Mouse (Mus musculus): ENCODE results near the gene Alg2. TPM values are rescaled to one million over a fixed set of nuclear protein-coding genes. Genes with fewer than 3 reads are reported as not detected.

Gene Alg2
- 34.6 and 37.7 TPM in 2 replicates for polyA plus RNA-seq (2014; fragmentation: Nextera tagmentation; extraction: Ambion mirVana)

DNA sequence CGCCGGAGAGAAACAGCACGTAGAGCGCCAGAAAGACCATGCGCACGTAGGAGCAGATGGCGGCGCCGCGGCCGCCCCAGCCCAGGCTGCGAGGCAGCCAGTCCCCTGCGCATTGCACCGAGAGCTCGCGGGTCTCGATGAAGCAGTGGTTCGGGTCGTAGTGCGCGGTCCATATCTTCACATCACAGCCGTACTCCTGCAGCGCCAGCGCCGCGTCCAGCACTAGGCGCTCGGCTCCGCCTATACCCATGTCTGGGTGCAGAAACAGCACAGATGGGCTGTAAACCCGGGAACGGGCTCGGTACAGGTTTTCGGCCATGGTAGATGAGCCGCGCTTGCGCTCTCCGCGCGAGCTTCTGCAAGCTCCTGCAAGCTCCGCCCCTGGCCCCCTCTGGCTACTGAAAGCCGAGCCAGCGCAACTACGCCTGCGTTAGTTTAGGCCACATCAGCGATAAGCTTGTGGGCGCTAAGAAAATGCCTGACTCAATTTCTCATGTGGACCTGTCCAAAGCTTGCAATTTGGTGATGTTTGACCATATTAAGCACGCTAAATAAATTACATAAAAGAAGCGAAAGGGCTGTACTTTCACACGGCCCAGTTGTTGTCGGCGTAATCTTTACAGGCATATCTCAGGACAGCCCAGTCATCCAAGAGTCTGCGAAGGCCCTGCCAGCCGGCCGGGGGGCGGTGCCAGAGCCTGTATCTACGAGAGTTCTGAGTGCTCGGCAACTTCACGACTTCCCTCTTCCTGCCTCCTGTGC is at the start of gene Alg2, which contains the start of gene Sec61b:
Gene Alg2, minus strand, starts transcription at position 366 of the 762 bp plus-strand sequence.
Gene Sec61b, plus strand, starts transcription at position 691 of the 762 bp plus-strand sequence.
- Histone ChIP-seq H3K27ac (ENCODE audit: low read depth, low read length) (peak within 1 kb of the TSS; percentile 95), H3K4me3 (ENCODE audit: low read depth, low read length) (peak within 1 kb of the TSS; percentile 90), H3K9me3 (replicated peaks; ENCODE audit: control insufficient read depth, low read length) (no peaks in the 10 kb centered on the region), H3K36me3 (ENCODE audit: control insufficient read depth, insufficient read depth, low read length) (peaks cover 35% of the 10 kb centered on the region), H3K27me3 (ENCODE audit: control insufficient read depth, insufficient read depth, low read length) (no peaks in the 10 kb centered on the region), H3K9ac (ENCODE audit: low read depth, low read length) (peak within 1 kb of the TSS; percentile 88), H3K4me2 (peak within 1 kb of the TSS; percentile 88), H3K4me1 (ENCODE audit: control insufficient read depth, insufficient read depth, low read length) (peaks cover 9% of the 10 kb centered on the region)
- ATAC-seq (replicated peaks; ENCODE audit: insufficient number of reproducible peaks, low FRiP score, low TSS enrichment): peak; percentile 94
- WGBS (ENCODE audit: insufficient replicate concordance): under 1% methylated on average over 58 of the region's 58 CpGs

DNA sequence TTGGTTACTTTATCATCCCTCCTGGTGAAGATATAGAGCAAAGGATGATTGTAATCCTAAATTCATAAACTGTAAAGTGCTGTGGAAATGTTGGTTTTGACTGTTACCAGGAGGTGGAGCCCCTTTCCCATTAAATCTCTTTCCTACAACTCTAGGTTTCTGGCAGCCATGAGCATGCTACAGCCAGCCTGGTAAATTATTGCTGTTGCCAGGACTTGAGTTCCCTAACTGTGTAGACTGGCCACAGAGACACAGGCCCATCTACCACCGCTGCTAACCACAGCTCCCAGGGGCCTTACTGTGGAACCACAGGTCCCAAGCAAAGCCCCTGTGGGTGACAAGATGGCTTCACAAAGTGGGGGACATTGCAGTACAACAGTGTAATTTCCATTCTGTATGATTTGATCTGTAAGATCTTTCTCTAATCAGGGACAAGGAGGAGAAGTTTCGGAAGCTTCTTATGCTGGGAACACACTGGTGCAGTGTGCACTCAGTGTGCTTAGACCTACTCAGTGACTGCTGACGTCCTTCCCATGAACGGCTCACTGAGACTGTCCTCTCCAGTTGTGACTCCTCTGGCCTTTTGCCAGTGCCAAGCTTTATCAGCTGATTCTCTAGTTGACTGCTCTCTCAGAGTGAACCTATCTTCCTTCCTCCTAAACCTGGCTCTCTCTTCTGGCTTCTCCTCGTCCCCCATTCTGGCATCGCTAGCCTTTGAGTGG is 47.9 kb upstream of the Alg2 start:
- Histone ChIP-seq H3K4me3 (ENCODE audit: low read depth, low read length) (no peak overlapping the region), H3K9me3 (replicated peaks; ENCODE audit: control insufficient read depth, low read length) (no peaks in the 10 kb centered on the region), H3K9ac (ENCODE audit: low read depth, low read length) (no peak overlapping the region), H3K27me3 (ENCODE audit: control insufficient read depth, insufficient read depth, low read length) (no peaks in the 10 kb centered on the region), H3K36me3 (ENCODE audit: control insufficient read depth, insufficient read depth, low read length) (no peaks in the 10 kb centered on the region), H3K4me2 (no peak overlapping the region), H3K27ac (ENCODE audit: low read depth, low read length) (no peak overlapping the region), H3K4me1 (ENCODE audit: control insufficient read depth, insufficient read depth, low read length) (no peaks in the 10 kb centered on the region; the same call in 1 of the 2 replicates)
- 57% methylated on average over 6 of the region's 6 CpGs for WGBS (ENCODE audit: insufficient replicate concordance)
- no peak for ATAC-seq (replicated peaks; ENCODE audit: insufficient number of reproducible peaks, low FRiP score, low TSS enrichment)

DNA sequence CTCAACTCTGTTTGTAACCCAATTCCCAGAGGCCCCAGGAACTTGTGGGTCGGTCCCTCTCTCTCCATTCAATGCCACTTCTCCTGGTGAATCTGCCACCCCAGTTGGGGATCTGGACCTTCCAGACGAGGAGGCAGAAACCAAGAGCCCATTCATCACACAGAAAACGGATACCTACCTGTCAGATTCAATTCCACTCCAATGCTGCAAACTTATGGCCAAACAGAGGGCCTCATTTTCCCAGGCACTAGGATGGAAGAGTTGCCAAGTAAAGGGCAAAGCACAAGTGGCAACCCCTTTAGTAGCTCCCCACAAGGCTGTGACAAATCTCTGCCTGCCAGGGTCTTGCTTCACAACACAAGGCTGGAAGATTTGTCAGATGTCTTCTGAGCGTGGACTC is 45.9 kb upstream of the Alg2 start:
- Histone ChIP-seq H3K9me3 (replicated peaks; ENCODE audit: control insufficient read depth, low read length) (no peaks in the 10 kb centered on the region), H3K36me3 (ENCODE audit: control insufficient read depth, insufficient read depth, low read length) (no peaks in the 10 kb centered on the region), H3K4me3 (ENCODE audit: low read depth, low read length) (no peak overlapping the region), H3K9ac (ENCODE audit: low read depth, low read length) (no peak overlapping the region), H3K27ac (ENCODE audit: low read depth, low read length) (no peak overlapping the region), H3K4me2 (no peak overlapping the region), H3K27me3 (ENCODE audit: control insufficient read depth, insufficient read depth, low read length) (no peaks in the 10 kb centered on the region), H3K4me1 (ENCODE audit: control insufficient read depth, insufficient read depth, low read length) (no peaks in the 10 kb centered on the region; the same call in 1 of the 2 replicates)
- WGBS (ENCODE audit: insufficient replicate concordance): 56% methylated on average over 4 of the region's 4 CpGs
- ATAC-seq (replicated peaks; ENCODE audit: insufficient number of reproducible peaks, low FRiP score, low TSS enrichment): no peak

DNA sequence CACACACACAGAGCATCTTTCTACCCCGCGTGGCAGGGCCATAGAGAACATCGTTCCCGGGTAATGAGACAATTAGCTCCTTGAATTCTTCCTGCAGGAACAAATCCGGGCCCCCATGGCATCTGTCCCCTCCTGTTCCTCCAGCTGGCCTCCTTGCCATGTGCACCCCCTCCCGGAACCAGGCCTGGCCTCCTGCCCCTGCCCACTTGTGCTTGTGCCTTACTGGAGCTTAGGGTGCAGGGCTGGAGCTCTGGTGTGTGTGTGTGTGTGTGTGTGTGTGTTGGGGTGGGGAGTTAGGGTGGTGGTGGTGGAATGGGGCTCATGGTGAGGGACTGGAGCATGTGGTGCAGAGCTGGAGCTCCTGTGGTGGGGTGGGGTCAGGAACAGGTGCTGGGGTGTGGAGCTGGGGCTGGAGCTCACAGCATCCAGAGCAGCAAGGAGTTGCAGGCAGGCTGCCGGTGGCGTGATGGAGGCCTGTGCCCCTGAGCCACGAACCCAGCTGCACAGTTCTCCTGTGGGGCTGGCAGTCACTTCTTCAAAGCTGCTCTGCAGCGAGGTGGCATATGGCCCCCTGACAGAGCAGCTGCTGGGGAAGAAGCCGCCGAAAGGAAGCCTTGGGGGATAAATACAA is 44.5 kb upstream of the Alg2 start:
- WGBS (ENCODE audit: insufficient replicate concordance): 67% methylated on average over 12 of the region's 12 CpGs
- ATAC-seq (replicated peaks; ENCODE audit: insufficient number of reproducible peaks, low FRiP score, low TSS enrichment): 0 out of 2 replicates have a peak, but pooled peaks have one; percentile 35
- Histone ChIP-seq H3K27ac (ENCODE audit: low read depth, low read length) (no peak overlapping the region), H3K36me3 (ENCODE audit: control insufficient read depth, insufficient read depth, low read length) (no peaks in the 10 kb centered on the region), H3K27me3 (ENCODE audit: control insufficient read depth, insufficient read depth, low read length) (no peaks in the 10 kb centered on the region), H3K4me2 (no peak overlapping the region), H3K4me3 (ENCODE audit: low read depth, low read length) (no peak overlapping the region), H3K4me1 (ENCODE audit: control insufficient read depth, insufficient read depth, low read length) (no peaks in the 10 kb centered on the region; the same call in 1 of the 2 replicates), H3K9me3 (replicated peaks; ENCODE audit: control insufficient read depth, low read length) (no peaks in the 10 kb centered on the region), H3K9ac (ENCODE audit: low read depth, low read length) (no peak overlapping the region)

DNA sequence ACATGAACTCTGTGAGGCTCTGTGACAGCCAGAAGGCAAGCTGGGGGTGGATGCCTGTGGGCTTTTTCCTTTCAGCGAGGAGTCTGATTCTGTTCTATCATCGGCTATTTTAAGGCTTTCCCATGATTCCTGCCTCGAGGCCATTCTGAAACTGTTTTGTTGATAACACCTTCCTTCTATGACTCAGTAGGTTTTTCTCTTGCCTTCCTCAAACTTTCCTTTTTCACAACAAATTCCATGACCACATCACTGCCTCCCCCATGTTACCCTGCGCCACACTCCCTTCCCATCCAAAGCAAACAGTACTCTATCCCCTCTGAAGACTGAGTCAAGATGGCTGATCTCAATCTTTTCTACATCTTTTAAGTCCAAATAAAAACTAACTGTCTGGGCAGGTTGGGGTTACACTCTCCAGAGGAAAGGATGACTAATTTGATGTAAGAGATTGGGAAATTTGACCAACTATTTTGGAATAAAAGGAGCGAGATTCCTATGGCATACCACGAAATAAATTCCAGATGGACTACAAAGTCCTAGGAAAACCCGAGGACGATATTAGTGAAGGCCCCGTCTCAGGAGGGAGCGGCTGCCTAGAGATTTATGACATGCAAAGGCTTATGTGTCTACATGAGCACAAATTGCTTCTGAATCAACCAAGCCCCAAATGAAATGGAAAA is 30.8 kb upstream of the Alg2 start:
- Histone ChIP-seq H3K27me3 (ENCODE audit: control insufficient read depth, insufficient read depth, low read length) (no peaks in the 10 kb centered on the region), H3K9ac (ENCODE audit: low read depth, low read length) (no peak overlapping the region), H3K36me3 (ENCODE audit: control insufficient read depth, insufficient read depth, low read length) (no peaks in the 10 kb centered on the region), H3K9me3 (replicated peaks; ENCODE audit: control insufficient read depth, low read length) (no peaks in the 10 kb centered on the region), H3K27ac (ENCODE audit: low read depth, low read length) (no peak overlapping the region), H3K4me3 (ENCODE audit: low read depth, low read length) (no peak overlapping the region), H3K4me2 (no peak overlapping the region), H3K4me1 (ENCODE audit: control insufficient read depth, insufficient read depth, low read length) (0 out of 2 replicates have a peak, but pooled peaks cover 4% of the 10 kb centered on the region)
- no peak for ATAC-seq (replicated peaks; ENCODE audit: insufficient number of reproducible peaks, low FRiP score, low TSS enrichment)
- WGBS (ENCODE audit: insufficient replicate concordance): 66% methylated on average over 10 of the region's 10 CpGs

DNA sequence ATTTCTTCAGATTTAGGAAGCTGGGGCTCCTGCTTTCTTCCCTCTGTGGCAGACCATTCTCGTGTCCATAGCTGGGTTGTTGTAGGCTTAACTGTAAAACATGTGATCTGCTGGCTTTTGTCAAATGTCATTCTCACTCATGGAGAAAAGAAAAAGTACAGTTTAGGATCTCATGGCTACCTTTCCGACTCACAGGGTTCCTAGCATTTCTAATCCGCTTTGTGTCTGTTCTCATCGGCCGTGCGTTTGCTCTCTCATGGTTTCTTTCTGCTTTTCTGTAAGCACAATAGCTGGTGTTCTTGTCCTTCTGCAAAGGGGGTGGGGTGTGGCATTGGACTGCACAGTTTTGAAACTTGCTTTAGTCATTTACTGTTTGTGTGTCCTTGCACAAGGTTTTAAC is 28.9 kb upstream of the Alg2 start:
- H3K4me2 ChIP-seq: 0 out of 2 replicates have a peak overlapping the region, but pooled peaks have one; percentile 17
- ATAC-seq (replicated peaks; ENCODE audit: insufficient number of reproducible peaks, low FRiP score, low TSS enrichment): no peak
- no peaks in the 10 kb centered on the region for H3K36me3 ChIP-seq (ENCODE audit: control insufficient read depth, insufficient read depth, low read length)
- no peak overlapping the region for H3K27ac ChIP-seq (ENCODE audit: low read depth, low read length)
- 74% methylated on average over 6 of the region's 6 CpGs for WGBS (ENCODE audit: insufficient replicate concordance)
- 0 out of 2 replicates have a peak, but pooled peaks cover 4% of the 10 kb centered on the region for H3K4me1 ChIP-seq (ENCODE audit: control insufficient read depth, insufficient read depth, low read length)
- no peak overlapping the region for H3K9ac ChIP-seq (ENCODE audit: low read depth, low read length)
- H3K9me3 ChIP-seq (replicated peaks; ENCODE audit: control insufficient read depth, low read length): no peaks in the 10 kb centered on the region
- no peaks in the 10 kb centered on the region for H3K27me3 ChIP-seq (ENCODE audit: control insufficient read depth, insufficient read depth, low read length)
- no peak overlapping the region for H3K4me3 ChIP-seq (ENCODE audit: low read depth, low read length)

DNA sequence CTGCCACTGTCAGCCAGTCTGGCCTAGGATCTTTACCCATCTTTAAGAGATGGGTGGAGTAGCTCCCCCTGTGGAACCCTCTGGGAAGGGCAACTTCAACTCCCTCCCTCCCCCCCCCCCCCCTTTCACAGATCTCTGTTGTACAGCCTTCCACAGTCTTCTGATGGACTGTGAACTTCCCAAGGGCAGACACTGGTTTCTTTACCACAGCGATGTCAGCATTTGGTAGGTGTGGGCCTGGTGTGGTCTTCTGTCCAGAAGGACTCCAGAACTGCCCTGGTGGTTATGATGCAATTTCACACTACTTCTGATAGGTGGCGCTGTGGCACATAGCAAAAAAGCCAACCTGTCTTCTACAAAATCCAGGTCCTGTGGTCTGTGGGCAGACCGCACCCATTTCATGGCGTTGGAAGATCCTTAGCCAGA is 28.4 kb upstream of the Alg2 start:
- WGBS (ENCODE audit: insufficient replicate concordance): 23% methylated on average over 4 of the region's 4 CpGs
- no peaks in the 10 kb centered on the region for H3K36me3 ChIP-seq (ENCODE audit: control insufficient read depth, insufficient read depth, low read length)
- no peaks in the 10 kb centered on the region for H3K27me3 ChIP-seq (ENCODE audit: control insufficient read depth, insufficient read depth, low read length)
- H3K4me3 ChIP-seq (ENCODE audit: low read depth, low read length): no peak overlapping the region
- 0 out of 2 replicates have a peak overlapping the region, but pooled peaks have one; percentile 17 for H3K4me2 ChIP-seq
- H3K9me3 ChIP-seq (replicated peaks; ENCODE audit: control insufficient read depth, low read length): no peaks in the 10 kb centered on the region
- H3K4me1 ChIP-seq (ENCODE audit: control insufficient read depth, insufficient read depth, low read length): 0 out of 2 replicates have a peak, but pooled peaks cover 4% of the 10 kb centered on the region
- H3K9ac ChIP-seq (ENCODE audit: low read depth, low read length): no peak overlapping the region
- H3K27ac ChIP-seq (ENCODE audit: low read depth, low read length): no peak overlapping the region
- ATAC-seq (replicated peaks; ENCODE audit: insufficient number of reproducible peaks, low FRiP score, low TSS enrichment): no peak

DNA sequence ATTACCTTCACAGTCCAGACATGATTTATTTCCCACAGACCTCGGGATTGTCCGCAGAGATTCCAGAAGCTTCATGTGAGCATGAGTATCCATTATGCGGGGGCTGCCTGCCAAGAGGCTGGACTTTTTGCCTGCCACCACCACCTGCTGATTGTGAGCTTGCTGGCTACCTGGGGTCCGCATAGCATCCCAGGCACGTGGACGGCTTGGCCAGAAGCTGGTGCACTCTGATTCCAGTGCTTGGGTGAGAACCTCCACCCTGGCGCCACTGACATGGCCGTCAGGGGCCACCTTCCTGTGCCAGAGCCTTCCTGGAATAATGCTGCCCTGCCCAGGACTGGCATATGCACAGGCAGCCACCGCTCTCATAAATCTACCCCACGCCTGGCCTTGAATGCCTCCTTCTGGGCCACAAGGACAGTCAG is 25.0 kb upstream of the Alg2 start:
- H3K4me2 ChIP-seq: no peak overlapping the region
- H3K4me1 ChIP-seq (ENCODE audit: control insufficient read depth, insufficient read depth, low read length): no peaks in the 10 kb centered on the region
- no peak overlapping the region for H3K27ac ChIP-seq (ENCODE audit: low read depth, low read length)
- H3K27me3 ChIP-seq (ENCODE audit: control insufficient read depth, insufficient read depth, low read length): no peaks in the 10 kb centered on the region
- ATAC-seq (replicated peaks; ENCODE audit: insufficient number of reproducible peaks, low FRiP score, low TSS enrichment): no peak
- no peak overlapping the region for H3K4me3 ChIP-seq (ENCODE audit: low read depth, low read length)
- no peak overlapping the region for H3K9ac ChIP-seq (ENCODE audit: low read depth, low read length)
- H3K36me3 ChIP-seq (ENCODE audit: control insufficient read depth, insufficient read depth, low read length): no peaks in the 10 kb centered on the region
- 80% methylated on average over 10 of the region's 10 CpGs for WGBS (ENCODE audit: insufficient replicate concordance)
- H3K9me3 ChIP-seq (replicated peaks; ENCODE audit: control insufficient read depth, low read length): no peaks in the 10 kb centered on the region
